Mouse (Mus musculus): ENCODE results near the gene Gm49711. TPM values are rescaled to one million over a fixed set of nuclear protein-coding genes. Genes with fewer than 3 reads are reported as not detected.

Gm49711 gene
- polyA plus RNA-seq, 1 experiment from 2014 or later: 1.3 TPM

DNA sequence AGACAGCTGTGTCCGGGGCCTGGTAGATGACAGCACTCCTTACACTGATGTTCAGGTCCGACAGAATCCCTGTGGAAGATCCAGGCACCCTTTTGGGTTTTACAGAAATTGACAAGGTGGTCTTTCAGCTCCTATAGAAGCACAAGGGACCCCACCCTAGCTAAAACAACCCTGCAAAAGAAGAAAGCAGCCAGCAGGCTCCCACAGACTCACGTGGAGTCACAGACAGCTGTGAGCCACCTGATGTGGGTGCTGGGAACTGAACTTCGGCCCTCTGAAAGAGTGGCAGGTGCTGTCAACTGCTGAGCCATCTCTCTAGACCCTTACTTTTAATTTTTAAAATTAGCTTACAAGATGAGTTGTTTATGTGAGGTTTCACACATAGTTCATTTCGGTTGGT is 23.4 kb upstream of the Gm49711 start:
- no peak overlapping the region for H3K4me2 ChIP-seq (ENCODE audit: low read length)
- no peaks in the 10 kb centered on the region for H3K4me1 ChIP-seq (ENCODE audit: control insufficient read depth, insufficient read depth, low read length)
- WGBS: 73% methylated on average over 5 of the region's 5 CpGs
- ATAC-seq (ENCODE audit: low FRiP score, low TSS enrichment): no peak
- H3K27ac ChIP-seq (replicated peaks; ENCODE audit: low read depth, low read length): no peak overlapping the region
- H3K9me3 ChIP-seq (ENCODE audit: control insufficient read depth, low read length): no peaks in the 10 kb centered on the region
- H3K36me3 ChIP-seq (ENCODE audit: control insufficient read depth, insufficient read depth, low read length): no peaks in the 10 kb centered on the region
- no peak for DNase-seq
- H3K27me3 ChIP-seq (ENCODE audit: control insufficient read depth, insufficient read depth, low read length): no peaks in the 10 kb centered on the region
- H3K4me3 ChIP-seq (replicated peaks; ENCODE audit: low read depth, low read length): no peak overlapping the region
- no peak overlapping the region for H3K9ac ChIP-seq (replicated peaks; ENCODE audit: low read length)

DNA sequence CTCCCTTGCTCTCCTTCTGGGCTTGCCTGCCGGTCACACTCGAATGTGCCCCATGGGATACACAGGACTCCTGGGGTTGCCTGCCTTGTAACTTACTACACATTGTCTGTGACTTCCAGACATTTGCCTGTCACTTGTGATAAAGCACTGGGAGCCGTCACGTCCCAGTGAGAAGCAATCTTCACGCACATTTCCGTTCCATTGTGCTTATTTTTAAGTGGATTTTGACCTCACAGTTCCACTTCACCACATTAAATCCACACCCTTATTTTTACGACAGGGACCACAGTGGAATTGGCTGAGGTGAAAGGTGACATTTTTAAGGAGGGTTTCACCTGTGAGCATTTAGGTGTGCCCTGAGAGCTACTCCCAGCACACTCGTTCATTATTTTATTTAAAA is 21.4 kb upstream of the Gm49711 start:
- Histone ChIP-seq H3K36me3 (ENCODE audit: control insufficient read depth, insufficient read depth, low read length) (no peaks in the 10 kb centered on the region), H3K9me3 (ENCODE audit: control insufficient read depth, low read length) (no peaks in the 10 kb centered on the region), H3K4me3 (replicated peaks; ENCODE audit: low read depth, low read length) (no peak overlapping the region), H3K4me2 (ENCODE audit: low read length) (no peak overlapping the region), H3K27me3 (ENCODE audit: control insufficient read depth, insufficient read depth, low read length) (no peaks in the 10 kb centered on the region), H3K27ac (replicated peaks; ENCODE audit: low read depth, low read length) (no peak overlapping the region), H3K9ac (replicated peaks; ENCODE audit: low read length) (no peak overlapping the region), H3K4me1 (ENCODE audit: control insufficient read depth, insufficient read depth, low read length) (no peaks in the 10 kb centered on the region)
- 43% methylated on average over 8 of the region's 8 CpGs for WGBS
- no peak for ATAC-seq (ENCODE audit: low FRiP score, low TSS enrichment)
- no peak for DNase-seq

DNA sequence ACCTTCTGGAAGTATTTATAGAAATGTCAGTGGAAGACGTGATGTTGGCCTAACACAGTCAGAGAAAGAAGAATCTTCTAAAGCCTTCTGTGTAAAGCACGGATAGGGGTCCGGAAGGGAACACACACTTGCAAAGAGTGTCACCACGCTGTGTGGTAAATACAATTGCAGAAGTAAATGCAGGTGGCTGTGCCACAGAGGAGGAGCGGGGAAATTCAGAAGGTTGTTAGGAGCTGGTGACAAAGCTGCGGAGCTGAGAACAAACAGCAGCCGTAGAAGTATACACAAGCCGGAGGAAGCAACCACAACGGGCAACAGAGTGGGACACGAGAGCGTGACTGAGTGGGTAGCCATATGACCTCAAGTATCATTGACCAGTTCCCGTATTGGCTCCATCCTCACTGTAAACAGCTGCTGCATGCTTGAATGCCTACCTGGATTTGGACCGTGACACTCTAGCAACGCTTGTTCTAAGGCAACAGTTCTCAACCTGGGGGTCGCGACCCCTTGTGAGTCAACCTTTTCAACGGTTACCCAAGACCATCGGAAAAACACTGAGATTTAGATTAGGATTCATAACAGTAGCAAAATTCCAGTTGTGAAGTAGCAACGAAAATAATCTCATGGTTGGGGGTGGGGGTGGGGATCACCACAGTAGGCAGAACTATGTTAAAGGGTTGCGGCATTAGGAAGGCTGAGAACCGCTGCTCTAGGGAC is 20.1 kb upstream of the Gm49711 start:
- no peaks in the 10 kb centered on the region for H3K4me1 ChIP-seq (ENCODE audit: control insufficient read depth, insufficient read depth, low read length)
- no peaks in the 10 kb centered on the region for H3K27me3 ChIP-seq (ENCODE audit: control insufficient read depth, insufficient read depth, low read length)
- no peak overlapping the region for H3K9ac ChIP-seq (replicated peaks; ENCODE audit: low read length)
- H3K27ac ChIP-seq (replicated peaks; ENCODE audit: low read depth, low read length): no peak overlapping the region
- no peak overlapping the region for H3K4me2 ChIP-seq (ENCODE audit: low read length)
- 87% methylated on average over 21 of the region's 21 CpGs for WGBS
- ATAC-seq (ENCODE audit: low FRiP score, low TSS enrichment) (no peak), DNase-seq (no peak)
- H3K4me3 ChIP-seq (replicated peaks; ENCODE audit: low read depth, low read length): no peak overlapping the region
- no peaks in the 10 kb centered on the region for H3K36me3 ChIP-seq (ENCODE audit: control insufficient read depth, insufficient read depth, low read length)
- no peaks in the 10 kb centered on the region for H3K9me3 ChIP-seq (ENCODE audit: control insufficient read depth, low read length)

DNA sequence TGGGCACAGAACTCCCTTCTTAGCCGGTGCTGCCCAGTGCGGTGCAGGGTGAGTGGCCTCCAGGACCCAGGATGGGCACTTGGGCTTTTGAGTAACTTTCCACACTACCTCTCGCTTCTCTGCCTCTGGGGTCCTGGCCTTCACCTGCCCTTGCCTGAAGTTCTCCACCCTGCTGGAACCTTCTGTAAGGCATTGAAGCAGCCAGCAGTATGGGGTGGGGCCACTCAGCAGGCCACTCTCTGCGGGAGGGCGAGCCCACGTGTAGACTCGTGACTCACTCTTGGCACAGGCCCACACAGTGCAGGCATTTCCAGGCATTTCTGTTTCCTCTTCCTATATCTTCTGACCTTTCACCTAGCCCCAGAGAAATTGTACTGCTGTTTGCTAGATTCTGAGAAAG is 18.7 kb upstream of the Gm49711 start:
- WGBS: 90% methylated on average over 7 of the region's 7 CpGs
- H3K4me1 ChIP-seq (ENCODE audit: control insufficient read depth, insufficient read depth, low read length): no peaks in the 10 kb centered on the region
- no peak for DNase-seq
- no peaks in the 10 kb centered on the region for H3K27me3 ChIP-seq (ENCODE audit: control insufficient read depth, insufficient read depth, low read length)
- no peak overlapping the region for H3K27ac ChIP-seq (replicated peaks; ENCODE audit: low read depth, low read length)
- ATAC-seq (ENCODE audit: low FRiP score, low TSS enrichment): no peak
- H3K36me3 ChIP-seq (ENCODE audit: control insufficient read depth, insufficient read depth, low read length): no peaks in the 10 kb centered on the region
- H3K4me3 ChIP-seq (replicated peaks; ENCODE audit: low read depth, low read length): no peak overlapping the region
- no peak overlapping the region for H3K9ac ChIP-seq (replicated peaks; ENCODE audit: low read length)
- H3K9me3 ChIP-seq (ENCODE audit: control insufficient read depth, low read length): no peaks in the 10 kb centered on the region
- no peak overlapping the region for H3K4me2 ChIP-seq (ENCODE audit: low read length)

DNA sequence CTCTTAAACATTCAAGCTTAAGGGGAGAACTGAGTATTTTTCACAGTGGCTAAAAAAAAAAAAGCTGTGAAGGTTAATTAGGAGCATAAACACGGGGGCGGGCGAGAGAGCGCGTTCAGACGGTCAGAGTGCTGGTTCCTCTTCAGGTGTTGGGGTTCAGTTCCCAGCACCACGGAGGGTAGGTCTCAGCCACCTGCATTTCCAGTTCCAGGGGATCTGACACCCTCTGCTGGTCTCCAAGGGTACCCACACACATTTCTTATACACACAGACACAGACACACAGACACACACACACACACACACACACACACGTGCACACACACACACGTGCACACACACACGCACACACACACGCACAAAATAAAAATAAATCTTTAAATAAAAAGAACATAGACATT is 18.1 kb upstream of the Gm49711 start:
- Histone ChIP-seq H3K4me2 (ENCODE audit: low read length) (no peak overlapping the region), H3K4me1 (ENCODE audit: control insufficient read depth, insufficient read depth, low read length) (no peaks in the 10 kb centered on the region), H3K9ac (replicated peaks; ENCODE audit: low read length) (no peak overlapping the region), H3K4me3 (replicated peaks; ENCODE audit: low read depth, low read length) (no peak overlapping the region), H3K36me3 (ENCODE audit: control insufficient read depth, insufficient read depth, low read length) (no peaks in the 10 kb centered on the region), H3K9me3 (ENCODE audit: control insufficient read depth, low read length) (no peaks in the 10 kb centered on the region), H3K27me3 (ENCODE audit: control insufficient read depth, insufficient read depth, low read length) (no peaks in the 10 kb centered on the region), H3K27ac (replicated peaks; ENCODE audit: low read depth, low read length) (no peak overlapping the region)
- 96% methylated on average over 11 of the region's 11 CpGs for WGBS
- no peak for ATAC-seq (ENCODE audit: low FRiP score, low TSS enrichment)
- DNase-seq: no peak

DNA sequence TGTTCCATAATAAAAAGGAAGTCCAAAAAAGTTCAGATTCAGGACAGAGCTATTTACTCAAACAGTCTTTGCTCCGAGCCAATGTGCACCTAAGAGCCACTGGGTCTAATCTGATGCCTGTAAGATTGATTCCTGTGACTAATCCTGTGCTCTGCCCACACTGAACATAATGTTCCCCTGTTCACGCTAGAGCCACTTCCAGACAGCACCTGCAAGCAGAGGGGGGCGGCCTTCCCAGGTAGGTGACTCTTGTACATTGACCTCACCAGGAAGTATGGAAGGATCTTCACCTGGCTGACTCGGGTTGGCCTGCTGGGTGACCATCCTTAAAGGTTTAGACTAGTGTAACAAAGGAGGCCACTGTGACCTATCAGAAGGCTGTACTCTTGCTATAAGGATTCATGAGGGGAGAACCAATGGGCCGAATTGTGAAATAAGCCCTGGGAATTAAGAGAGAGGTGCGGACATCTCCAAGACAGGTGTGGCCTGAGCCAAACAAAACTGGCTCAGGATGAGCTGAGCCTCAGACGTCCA is 6.3 kb upstream of the Gm49711 start:
- no peak overlapping the region for H3K27ac ChIP-seq (replicated peaks; ENCODE audit: low read depth, low read length)
- H3K36me3 ChIP-seq (ENCODE audit: control insufficient read depth, insufficient read depth, low read length): no peaks in the 10 kb centered on the region
- DNase-seq (no peak), ATAC-seq (ENCODE audit: low FRiP score, low TSS enrichment) (no peak)
- H3K27me3 ChIP-seq (ENCODE audit: control insufficient read depth, insufficient read depth, low read length): no peaks in the 10 kb centered on the region
- 80% methylated on average over 7 of the region's 7 CpGs for WGBS
- no peaks in the 10 kb centered on the region for H3K4me1 ChIP-seq (ENCODE audit: control insufficient read depth, insufficient read depth, low read length)
- 0 out of 2 replicates have a peak, but pooled peaks cover 4% of the 10 kb centered on the region for H3K9me3 ChIP-seq (ENCODE audit: control insufficient read depth, low read length)
- H3K4me2 ChIP-seq (ENCODE audit: low read length): no peak overlapping the region
- H3K9ac ChIP-seq (replicated peaks; ENCODE audit: low read length): no peak overlapping the region
- no peak overlapping the region for H3K4me3 ChIP-seq (replicated peaks; ENCODE audit: low read depth, low read length)

DNA sequence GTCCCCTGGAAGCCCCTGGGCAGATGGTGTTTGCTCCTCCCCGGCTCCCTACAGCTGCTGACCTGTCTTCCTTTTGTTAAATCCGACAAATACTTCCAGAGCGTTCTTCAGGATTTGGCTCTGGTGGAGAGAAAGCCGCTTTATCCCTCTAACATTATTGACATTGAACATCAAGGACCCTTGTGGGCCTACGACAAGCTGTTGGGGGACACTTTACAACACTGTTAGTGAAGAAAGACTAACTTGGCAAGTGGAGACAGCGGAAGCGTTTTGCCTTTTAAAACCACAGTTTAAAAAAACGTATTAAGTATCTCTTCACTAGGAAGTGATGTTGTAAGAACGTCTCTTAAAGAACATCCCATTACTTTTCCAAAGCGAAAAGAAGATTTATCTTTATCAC is 5.5 kb upstream of the Gm49711 start:
- H3K4me2 ChIP-seq (ENCODE audit: low read length): no peak overlapping the region
- H3K9me3 ChIP-seq (ENCODE audit: control insufficient read depth, low read length): 0 out of 2 replicates have a peak, but pooled peaks cover 4% of the 10 kb centered on the region
- ATAC-seq (ENCODE audit: low FRiP score, low TSS enrichment) (no peak), DNase-seq (no peak)
- H3K27me3 ChIP-seq (ENCODE audit: control insufficient read depth, insufficient read depth, low read length): no peaks in the 10 kb centered on the region
- H3K4me1 ChIP-seq (ENCODE audit: control insufficient read depth, insufficient read depth, low read length): no peaks in the 10 kb centered on the region
- no peak overlapping the region for H3K4me3 ChIP-seq (replicated peaks; ENCODE audit: low read depth, low read length)
- no peak overlapping the region for H3K9ac ChIP-seq (replicated peaks; ENCODE audit: low read length)
- no peak overlapping the region for H3K27ac ChIP-seq (replicated peaks; ENCODE audit: low read depth, low read length)
- H3K36me3 ChIP-seq (ENCODE audit: control insufficient read depth, insufficient read depth, low read length): no peaks in the 10 kb centered on the region
- WGBS: 70% methylated on average over 10 of the region's 10 CpGs

DNA sequence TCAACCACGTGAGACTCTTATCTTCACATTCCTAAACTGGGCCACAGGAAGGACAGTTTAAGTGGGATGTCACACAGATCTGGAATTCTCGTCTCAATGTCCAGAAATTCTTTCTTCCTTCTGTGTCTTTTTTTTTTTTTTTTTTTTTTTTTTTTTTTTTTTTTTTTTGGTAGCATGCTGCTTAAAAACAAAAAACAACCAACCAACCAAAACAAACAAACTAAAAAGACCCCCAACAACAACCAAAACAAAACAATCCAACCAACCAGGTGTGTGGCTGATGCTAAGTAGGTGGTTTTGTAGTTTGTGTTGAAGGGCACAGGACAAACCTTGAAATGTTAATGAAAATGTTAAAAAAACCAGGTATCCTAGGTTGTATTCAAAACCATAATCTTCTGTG is 1.4 kb upstream of the Gm49711 start:
- Histone ChIP-seq H3K4me1 (ENCODE audit: control insufficient read depth, insufficient read depth, low read length) (peaks cover 21% of the 10 kb centered on the region), H3K4me3 (replicated peaks; ENCODE audit: low read depth, low read length) (no peak overlapping the region), H3K36me3 (ENCODE audit: control insufficient read depth, insufficient read depth, low read length) (peaks cover 6% of the 10 kb centered on the region), H3K27me3 (ENCODE audit: control insufficient read depth, insufficient read depth, low read length) (no peaks in the 10 kb centered on the region), H3K27ac (replicated peaks; ENCODE audit: low read depth, low read length) (no peak overlapping the region), H3K9me3 (ENCODE audit: control insufficient read depth, low read length) (0 out of 2 replicates have a peak, but pooled peaks cover 4% of the 10 kb centered on the region), H3K9ac (replicated peaks; ENCODE audit: low read length) (no peak overlapping the region), H3K4me2 (ENCODE audit: low read length) (no peak overlapping the region)
- 61% methylated on average over 2 of the region's 2 CpGs for WGBS
- DNase-seq (no peak), ATAC-seq (ENCODE audit: low FRiP score, low TSS enrichment) (no peak)

DNA sequence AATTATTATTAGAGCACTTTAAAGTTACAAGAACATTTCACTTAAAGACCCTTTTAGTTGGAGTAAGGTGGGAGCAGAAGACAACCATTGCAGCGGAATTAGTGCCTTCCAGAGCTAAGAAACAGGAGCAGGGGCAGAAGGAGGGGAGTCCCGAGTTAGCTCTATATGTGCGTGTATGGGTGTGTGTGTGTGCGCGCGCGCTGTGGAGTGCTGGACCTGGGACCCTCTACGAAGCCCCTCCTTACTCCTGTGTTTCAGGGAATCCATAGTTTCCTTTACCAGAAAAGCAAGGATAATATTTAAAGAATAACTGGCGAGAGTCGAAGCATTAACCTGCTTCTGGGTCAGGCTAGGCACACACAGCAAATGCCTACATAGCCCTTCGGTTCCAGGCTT is 662 bp upstream of the Gm49711 start:
- H3K27ac ChIP-seq (replicated peaks; ENCODE audit: low read depth, low read length): peak overlapping the region; percentile 85
- H3K9ac ChIP-seq (replicated peaks; ENCODE audit: low read length): peak overlapping the region; percentile 78
- H3K27me3 ChIP-seq (ENCODE audit: control insufficient read depth, insufficient read depth, low read length): no peaks in the 10 kb centered on the region
- ATAC-seq (ENCODE audit: low FRiP score, low TSS enrichment) (peak; percentile 41; the same call in 1 of the 2 replicates), DNase-seq (no peak)
- H3K36me3 ChIP-seq (ENCODE audit: control insufficient read depth, insufficient read depth, low read length): peaks cover 7% of the 10 kb centered on the region
- peak overlapping the region; percentile 88 for H3K4me3 ChIP-seq (replicated peaks; ENCODE audit: low read depth, low read length)
- peak overlapping the region; percentile 84 for H3K4me2 ChIP-seq (ENCODE audit: low read length)
- peaks cover 21% of the 10 kb centered on the region for H3K4me1 ChIP-seq (ENCODE audit: control insufficient read depth, insufficient read depth, low read length)
- 0 out of 2 replicates have a peak, but pooled peaks cover 4% of the 10 kb centered on the region for H3K9me3 ChIP-seq (ENCODE audit: control insufficient read depth, low read length)
- WGBS: 7% methylated on average over 11 of the region's 11 CpGs

All from midbrain, embryonic 14.5 days (tissue).